Mouse (Mus musculus) heart, postnatal 0 days (tissue): ENCODE data around the gene Stard3. TPM values are rescaled to one million over a fixed set of nuclear protein-coding genes. Genes with fewer than 3 reads are reported as not detected.

ENCODE experiments used
- ATAC-seq: fragments of 200-750 bp; cut with Nextera tagmentation; 2 replicates; pipeline ENCODE4 v1.8.0; 2017; ENCODE audit warnings: low read depth, moderate number of reproducible peaks, moderate library complexity; ENCODE audit not compliant: insufficient read depth
- DNase-seq: peaks from one replicate; pipeline ENCODE4 v3.0.0-alpha.2; 2016; ENCODE audit warnings: low spot score
- H3K27ac ChIP-seq: fragments of 300-500 bp; sonication (generic); 2 replicates; pipeline ENCODE4 v1.5.1; 2014; ENCODE audit warnings: low read depth, mild to moderate bottlenecking
- H3K27me3 ChIP-seq: fragments of 300-500 bp; sonication (generic); 2 replicates; pipeline ENCODE4 v1.6.1; 2014; ENCODE audit warnings: low read length, mixed read lengths; ENCODE audit not compliant: control insufficient read depth, insufficient read depth
- H3K36me3 ChIP-seq: fragments of 300-500 bp; sonication (generic); replicated peaks from 2 replicates; pipeline ENCODE4 v1.6.1; 2014; ENCODE audit warnings: low read length, mixed read lengths; ENCODE audit not compliant: control insufficient read depth, insufficient read depth
- H3K4me1 ChIP-seq: fragments of 300-500 bp; sonication (generic); 2 replicates; pipeline ENCODE4 v1.6.1; 2014; ENCODE audit warnings: antibody characterized with exemption; ENCODE audit not compliant: control insufficient read depth, insufficient read depth
- H3K4me2 ChIP-seq: fragments of 300-500 bp; sonication (generic); 2 replicates; pipeline ENCODE4 v1.6.1; 2014; ENCODE audit warnings: low read depth, mild to moderate bottlenecking, low read length, moderate library complexity
- H3K4me3 ChIP-seq: fragments of 300-500 bp; sonication (generic); 2 replicates; pipeline ENCODE4 v1.5.1; 2014; ENCODE audit warnings: low read depth, low read length
- H3K9ac ChIP-seq: fragments of 300-500 bp; sonication (generic); replicated peaks from 2 replicates; pipeline ENCODE4 v1.6.1; 2014; ENCODE audit warnings: low read depth, low read length, mixed read lengths
- H3K9me3 ChIP-seq: fragments of 300-500 bp; sonication (generic); replicated peaks from 2 replicates; pipeline ENCODE4 v1.6.1; 2016; ENCODE audit warnings: low read length; ENCODE audit not compliant: control insufficient read depth
- CTCF ChIP-seq: IDR thresholded peaks from 2 replicates; pipeline ENCODE4 v1.5.1; 2016; ENCODE audit warnings: antibody characterized with exemption, control low read depth, low read depth
- EP300 ChIP-seq: IDR thresholded peaks from 2 replicates; pipeline ENCODE4 v1.6.1; 2016; ENCODE audit warnings: antibody characterized with exemption, low read depth
- WGBS: fragments of 180-500 bp; shearing (Covaris S2); extraction: QIAGEN DNeasy Blood & Tissue Kit; methylation state at CpG from one replicate; pipeline ENCODE4 v1.1.7; 2014; 5-methylcytosine and 5-hydroxymethylcytosine counted together
- polyA plus RNA-seq: library from polyadenylated mRNA; unstranded; fragments of >200 nt; fragmentation: Nextera tagmentation; extraction: Ambion mirVana; gene quantifications from 2 replicates; pipeline ENCODE4 v1.2.1, GENCODE M21; 2015
- total RNA-seq: library from RNA; depleted of rRNA; stranded (reverse); fragments of >200 nt; gene quantifications from 2 replicates; pipeline ENCODE4 v1.2.3, GENCODE M21; 2014; ENCODE audit warnings: low replicate concordance

The Stard3 gene
- total and polyA plus RNA-seq, 2 experiments from 2014 or later: 34.7 to 44.8 TPM

DNA sequence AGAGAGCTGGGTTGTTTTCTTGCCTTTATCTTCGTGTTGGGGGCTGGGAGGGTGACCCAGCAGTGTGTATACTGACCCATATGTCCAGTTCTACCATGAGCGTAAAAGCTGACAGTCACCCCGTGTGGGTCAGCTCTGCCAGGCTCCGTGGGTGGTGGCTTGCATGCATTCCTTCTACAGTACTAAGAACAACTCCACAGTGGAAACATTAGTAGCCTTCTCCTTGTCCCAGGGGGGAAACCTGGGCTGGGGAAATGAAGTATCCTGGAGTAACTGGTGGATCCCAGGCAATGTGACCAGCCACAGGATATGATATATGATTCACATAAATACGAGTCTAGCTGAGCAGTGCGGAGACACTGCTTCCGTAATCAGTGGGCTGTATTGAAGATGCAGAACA is 55.6 kb downstream of the Stard3 start:
- peak overlapping the region; percentile 86 for H3K9ac ChIP-seq
- H3K9me3 ChIP-seq: no peaks in the 10 kb centered on the region
- H3K4me1 ChIP-seq: peaks cover 36% of the 10 kb centered on the region
- TF ChIP-seq EP300: no peak
- no peak for TF ChIP-seq CTCF
- H3K4me2 ChIP-seq: peak overlapping the region; percentile 88
- H3K27ac ChIP-seq: peak overlapping the region; percentile 91; the same call in 1 of the 2 replicates
- DNase-seq (no peak), ATAC-seq (no peak)
- no peaks in the 10 kb centered on the region for H3K27me3 ChIP-seq
- no peaks in the 10 kb centered on the region for H3K36me3 ChIP-seq
- peak overlapping the region; percentile 88 for H3K4me3 ChIP-seq
- 17% methylated on average over 7 of the region's 7 CpGs for WGBS

DNA sequence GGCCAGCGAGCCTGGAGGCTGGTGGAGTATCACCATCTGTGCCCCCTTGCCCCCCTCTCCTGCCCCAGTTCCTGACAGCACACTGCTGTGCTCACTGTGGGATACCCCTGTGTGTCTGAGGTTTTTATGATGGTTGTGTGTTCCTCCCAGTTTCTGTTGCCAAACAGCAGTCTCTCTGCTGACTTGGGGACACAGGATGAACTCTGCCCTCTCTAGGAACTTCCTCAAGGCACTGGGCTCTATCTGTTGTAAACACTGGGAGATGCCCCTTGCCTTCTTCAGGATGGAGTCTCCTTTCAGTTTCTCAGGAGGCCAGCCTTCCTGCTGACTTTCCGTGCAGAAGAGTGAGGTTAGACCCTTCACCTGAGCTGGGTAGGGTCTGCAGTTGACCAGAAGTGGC is 56.0 kb downstream of the Stard3 start:
- Histone ChIP-seq H3K27me3 (no peaks in the 10 kb centered on the region), H3K27ac (0 out of 2 replicates have a peak overlapping the region, but pooled peaks have one; percentile 91), H3K4me3 (peak overlapping the region; percentile 88), H3K36me3 (0 out of 2 replicates have a peak, but pooled peaks cover 4% of the 10 kb centered on the region), H3K9me3 (no peaks in the 10 kb centered on the region), H3K4me1 (peaks cover 33% of the 10 kb centered on the region), H3K9ac (peak overlapping the region; percentile 86; the same call in 1 of the 2 replicates), H3K4me2 (peak overlapping the region; percentile 88)
- ATAC-seq: no peak
- TF ChIP-seq CTCF (no peak), EP300 (no peak)
- WGBS: 19% methylated on average over 2 of the region's 2 CpGs
- DNase-seq: no peak

DNA sequence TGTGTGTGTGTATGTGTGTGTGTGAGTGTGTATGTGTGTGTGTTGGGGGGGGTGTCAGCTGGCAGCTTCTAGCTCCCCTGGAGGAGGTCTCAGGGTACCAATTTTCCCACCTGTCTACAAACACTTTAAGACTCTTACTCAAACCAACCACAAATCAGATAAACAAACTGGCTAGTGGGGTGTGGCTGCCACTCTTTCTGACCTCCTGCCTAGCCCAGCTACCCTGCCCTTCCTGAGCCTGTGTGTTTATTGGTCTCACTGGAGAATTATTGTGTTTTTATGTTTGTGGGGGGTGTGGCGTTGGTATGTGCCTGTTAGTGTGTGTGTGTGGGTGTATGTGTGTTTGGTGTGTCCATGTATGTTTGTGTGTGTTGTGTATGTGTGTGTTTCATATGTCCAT is 58.9 kb downstream of the Stard3 start:
- Histone ChIP-seq H3K9ac (no peak overlapping the region), H3K36me3 (peaks cover 30% of the 10 kb centered on the region), H3K27me3 (no peaks in the 10 kb centered on the region), H3K27ac (no peak overlapping the region), H3K4me1 (peaks cover 19% of the 10 kb centered on the region), H3K9me3 (no peaks in the 10 kb centered on the region), H3K4me3 (no peak overlapping the region), H3K4me2 (no peak overlapping the region)
- ATAC-seq: no peak
- 93% methylated on average over 1 of the region's 1 CpGs for WGBS
- no peak for DNase-seq
- TF ChIP-seq EP300 (no peak), CTCF (no peak)

DNA sequence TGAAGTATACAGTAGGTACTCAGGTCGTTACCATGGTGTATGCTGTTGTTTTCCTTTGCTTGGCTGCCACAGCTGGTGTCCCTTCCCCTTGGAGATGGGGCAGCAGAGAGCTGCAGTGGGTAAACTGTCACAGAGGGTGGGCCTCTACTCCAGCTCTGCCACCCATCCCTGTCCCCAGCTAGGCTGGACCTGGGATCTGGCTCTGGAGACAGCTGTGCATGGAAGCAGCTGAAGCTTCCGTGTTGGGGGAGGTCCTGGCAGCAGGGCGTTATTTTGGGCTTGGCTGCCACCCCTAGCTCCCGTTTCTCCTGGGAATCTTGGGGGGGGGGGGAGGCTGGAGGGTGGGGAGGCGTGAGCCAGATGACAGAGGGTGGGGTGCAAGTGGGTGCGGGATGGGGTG is 60.1 kb downstream of the Stard3 start:
- no peaks in the 10 kb centered on the region for H3K9me3 ChIP-seq
- 30% methylated on average over 4 of the region's 6 CpGs for WGBS
- no peak for ATAC-seq
- H3K4me3 ChIP-seq: no peak overlapping the region
- H3K4me2 ChIP-seq: no peak overlapping the region
- H3K9ac ChIP-seq: no peak overlapping the region
- no peak for TF ChIP-seq CTCF
- H3K4me1 ChIP-seq: peaks cover 19% of the 10 kb centered on the region
- no peak overlapping the region for H3K27ac ChIP-seq
- H3K27me3 ChIP-seq: no peaks in the 10 kb centered on the region
- peaks cover 41% of the 10 kb centered on the region for H3K36me3 ChIP-seq
- no peak for DNase-seq

DNA sequence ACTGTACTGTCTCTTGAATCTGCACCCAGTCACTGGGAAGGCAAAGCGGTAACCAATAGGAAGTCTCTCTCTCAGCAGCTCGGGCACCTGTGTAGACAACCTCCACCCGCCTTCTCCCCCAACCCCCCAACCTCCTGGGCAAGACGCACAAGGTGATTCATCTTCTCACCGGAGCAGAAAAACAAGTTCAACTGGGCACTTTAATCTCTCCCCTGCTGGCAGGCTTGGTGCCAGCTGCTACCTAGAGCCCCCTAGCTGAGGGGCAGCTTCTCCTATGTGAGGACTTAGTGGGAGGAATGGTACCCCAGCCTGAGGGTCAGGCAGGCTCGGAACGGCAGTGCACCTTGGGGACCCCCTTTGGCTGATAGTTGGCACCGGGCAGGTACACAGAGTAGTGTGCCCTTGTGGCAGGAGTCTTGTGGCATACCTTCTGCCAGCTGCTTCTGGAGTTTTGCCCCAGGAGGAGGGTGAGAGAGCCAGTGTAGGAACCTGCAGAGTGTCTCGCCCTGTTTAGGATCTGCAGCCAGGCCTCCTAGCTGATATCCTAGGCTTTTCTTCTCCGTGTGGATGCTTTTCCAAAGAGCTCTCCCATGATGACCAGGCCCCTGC is 60.9 kb downstream of the Stard3 start:
- Histone ChIP-seq H3K27me3 (no peaks in the 10 kb centered on the region), H3K27ac (no peak overlapping the region), H3K9me3 (no peaks in the 10 kb centered on the region), H3K4me2 (no peak overlapping the region), H3K4me3 (no peak overlapping the region), H3K36me3 (peaks cover 49% of the 10 kb centered on the region), H3K4me1 (peaks cover 12% of the 10 kb centered on the region), H3K9ac (no peak overlapping the region)
- ATAC-seq (no peak), DNase-seq (no peak)
- TF ChIP-seq CTCF: no peak
- TF ChIP-seq EP300: no peak
- 65% methylated on average over 10 of the region's 10 CpGs for WGBS

DNA sequence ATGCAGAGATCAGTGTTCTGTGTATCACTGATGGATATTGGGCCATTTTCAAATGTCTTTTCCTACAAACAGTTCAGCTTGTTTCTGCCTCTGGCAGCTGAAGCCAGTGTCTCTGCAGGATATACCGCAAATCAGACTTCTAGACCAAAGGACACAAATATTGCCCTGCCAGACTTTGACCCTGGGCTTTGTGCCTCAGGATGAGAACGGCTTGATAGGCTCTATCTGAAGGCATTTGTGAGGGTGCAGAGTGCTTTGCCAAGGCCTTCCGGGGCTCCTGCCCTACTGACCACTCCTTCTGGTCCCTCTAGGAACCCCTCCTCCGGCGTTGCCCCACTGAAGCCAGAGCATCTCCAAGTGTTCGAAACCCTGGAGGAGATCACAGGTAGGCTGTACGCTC is 68.4 kb downstream of the Stard3 start:
- Histone ChIP-seq H3K9me3 (no peaks in the 10 kb centered on the region), H3K27ac (no peak overlapping the region), H3K9ac (no peak overlapping the region), H3K36me3 (peaks cover 97% of the 10 kb centered on the region), H3K4me3 (no peak overlapping the region), H3K4me2 (no peak overlapping the region), H3K27me3 (no peaks in the 10 kb centered on the region), H3K4me1 (no peaks in the 10 kb centered on the region)
- DNase-seq (no peak), ATAC-seq (no peak)
- TF ChIP-seq EP300: no peak
- no peak for TF ChIP-seq CTCF
- WGBS: 93% methylated on average over 7 of the region's 7 CpGs
